Mouse (Mus musculus) G1E (cell line): ENCODE results near the gene Ppp1r3g.

Experiments used
- CTCF ChIP-seq: IDR thresholded peaks from 2 replicates; pipeline ENCODE4 v1.5.1; 2012; ENCODE audit warnings: low read depth, low read length, inconsistent platforms, mixed read lengths
- GATA1 ChIP-seq: IDR thresholded peaks from 2 replicates; pipeline ENCODE4 v1.6.1; 2012; ENCODE audit warnings: borderline replicate concordance, low read length, inconsistent platforms, mixed read lengths

- TF ChIP-seq CTCF (no peak), GATA1 (no peak)
These were observed 57.0 kb downstream of the Ppp1r3g start for GRCm38 (mm10) chr13:36015636-36016035.
